Mouse (Mus musculus): Measurements from ENCODE around the gene Mpv17l2.

Gene Mpv17l2

DNA sequence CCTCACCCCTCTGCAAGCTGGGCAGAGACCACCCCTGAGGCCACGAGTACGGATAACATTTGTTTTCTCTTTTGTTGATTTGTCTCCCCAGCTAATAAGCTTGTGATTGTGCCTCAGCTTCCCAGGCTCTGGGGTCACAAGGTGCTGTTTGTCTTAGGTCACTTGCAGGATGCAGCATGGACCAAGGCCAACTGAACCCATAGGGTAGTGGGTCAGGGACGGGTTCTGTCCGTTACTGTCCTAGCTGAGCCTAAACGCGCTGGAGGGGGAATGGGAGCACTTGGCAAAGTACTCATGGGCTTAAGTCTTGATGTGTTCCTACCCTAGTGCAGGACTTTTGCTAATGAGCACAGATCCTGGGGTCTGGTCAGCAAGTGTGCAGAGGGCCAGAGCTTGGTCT lies 6.8 kb upstream of the Mpv17l2 start:
- no peak for DNase-seq (ENCODE audit: low spot score in 2 of 2)

DNA sequence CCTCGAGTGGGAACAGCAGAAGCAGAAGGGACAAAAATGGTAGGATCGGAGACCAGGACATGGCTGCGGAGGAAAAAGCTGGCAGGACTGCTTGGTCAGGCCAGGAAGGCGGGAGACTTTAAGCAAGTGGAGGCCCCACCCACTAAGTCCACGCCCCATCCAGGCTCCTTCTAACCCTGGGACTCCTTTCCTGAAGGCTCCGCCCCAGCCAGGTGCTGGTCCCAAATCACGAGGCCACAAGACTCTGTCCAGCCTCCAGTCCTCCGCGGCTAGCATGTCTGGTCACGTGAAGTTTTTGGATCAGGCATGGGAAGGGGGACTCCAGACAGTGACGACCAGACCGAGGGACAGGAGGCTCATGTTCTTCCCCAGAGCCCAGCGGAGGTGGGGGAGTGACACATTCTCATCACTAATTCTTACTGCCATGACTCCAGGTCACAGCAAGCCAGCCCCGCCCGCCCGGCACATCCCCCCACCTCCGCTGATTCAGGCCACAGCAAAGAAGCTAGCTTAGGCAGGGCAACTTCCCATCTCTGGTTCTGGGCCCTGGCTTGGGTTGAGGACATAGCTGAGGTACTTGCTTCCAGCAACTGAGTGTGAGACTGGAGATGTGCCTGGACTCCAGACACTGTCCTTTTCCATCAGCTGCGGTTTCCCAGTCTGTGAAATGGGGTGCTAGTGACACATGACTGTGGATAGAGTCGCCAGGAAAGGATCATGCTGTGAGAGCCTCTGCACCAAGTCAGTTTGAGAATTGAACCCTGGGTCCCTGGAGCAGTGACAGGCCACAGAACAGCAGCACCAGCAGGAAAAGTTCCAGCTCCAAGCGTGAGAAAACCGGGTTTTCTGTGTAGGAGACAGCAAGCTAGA lies 6.1 kb upstream of the Mpv17l2 start:
- peak in 1 of 2 experiments; percentile 58 for DNase-seq (ENCODE audit: low spot score in 2 of 2)

DNA sequence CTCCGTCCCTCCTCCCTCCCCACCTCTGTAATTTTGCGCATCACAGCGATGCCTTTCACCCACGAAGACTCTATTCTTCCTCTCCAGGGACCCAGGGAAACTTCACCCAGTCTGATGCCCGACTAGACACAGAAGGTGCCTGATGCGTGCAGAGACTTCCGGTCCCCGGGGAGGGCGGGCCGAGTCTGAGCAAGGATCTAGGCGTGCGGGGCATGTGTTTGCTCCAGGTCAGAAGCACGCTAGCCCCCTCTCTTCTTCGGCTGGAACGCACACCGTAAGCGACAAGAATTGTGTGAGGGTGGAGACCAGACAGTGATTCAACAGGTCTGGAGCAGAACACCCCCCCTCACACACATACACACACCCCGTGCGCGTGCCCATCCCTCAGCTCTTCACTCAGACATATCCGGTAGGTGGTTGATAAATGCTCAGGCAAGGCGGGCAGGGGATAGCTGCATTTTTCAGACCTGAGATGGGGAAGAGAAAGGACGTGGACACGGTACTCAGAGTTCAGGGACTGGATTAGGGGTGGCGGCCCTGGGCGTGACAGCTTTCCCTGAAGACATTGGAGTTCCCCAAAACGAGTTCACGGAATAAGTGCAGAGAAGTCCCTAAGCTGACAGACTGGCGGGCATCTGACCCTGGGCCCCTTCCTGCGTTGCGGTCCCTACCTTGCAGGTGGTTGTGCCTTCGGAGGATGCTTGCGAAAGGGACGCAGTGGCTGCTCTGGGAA lies 5.3 kb upstream of the Mpv17l2 start:
- DNase-seq (ENCODE audit: low spot score in 2 of 2): peak in 1 of 2 experiments; percentile 58

DNA sequence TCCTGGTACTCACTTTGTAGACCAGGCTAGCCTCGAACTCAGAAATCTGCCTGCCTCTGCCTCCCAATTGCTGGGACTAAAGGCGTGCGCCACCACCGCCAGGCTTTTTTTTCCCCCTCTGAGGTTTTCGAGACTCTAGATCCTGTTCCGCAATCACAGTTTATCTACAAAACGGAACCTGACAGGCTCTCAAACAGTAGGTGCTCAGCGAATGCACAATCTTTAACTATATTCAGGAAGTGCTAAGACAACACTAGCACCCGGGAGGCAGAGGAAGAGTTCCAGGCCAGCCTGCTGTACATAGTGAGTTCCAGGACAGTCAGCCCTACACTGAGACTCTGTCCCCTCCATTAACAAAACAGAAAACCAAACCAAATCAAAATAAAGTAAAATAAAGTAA lies 4.6 kb upstream of the Mpv17l2 start:
- DNase-seq (ENCODE audit: low spot score in 2 of 2): no peak

DNA sequence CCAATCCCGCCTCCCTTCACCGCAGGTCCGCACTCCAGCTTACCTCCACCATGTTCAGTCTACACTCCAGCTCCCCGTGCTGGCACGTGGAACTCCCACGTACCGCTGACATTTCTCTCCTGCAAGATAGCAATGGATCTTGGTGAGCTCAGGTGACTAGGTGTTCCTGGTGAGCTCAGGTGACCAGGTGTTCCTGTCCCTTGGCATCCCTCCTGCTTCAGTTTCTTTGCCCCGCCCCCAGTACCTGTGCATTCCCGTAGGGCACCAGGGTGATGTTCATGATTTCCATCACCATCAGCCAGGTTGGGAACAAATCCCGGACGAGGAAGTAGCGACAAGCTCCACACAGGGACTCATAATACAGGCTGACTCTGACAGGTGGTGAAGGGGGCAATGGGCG lies 3.9 kb upstream of the Mpv17l2 start:
- peak in 1 of 2 experiments; percentile 48 for DNase-seq (ENCODE audit: low spot score in 2 of 2)

DNA sequence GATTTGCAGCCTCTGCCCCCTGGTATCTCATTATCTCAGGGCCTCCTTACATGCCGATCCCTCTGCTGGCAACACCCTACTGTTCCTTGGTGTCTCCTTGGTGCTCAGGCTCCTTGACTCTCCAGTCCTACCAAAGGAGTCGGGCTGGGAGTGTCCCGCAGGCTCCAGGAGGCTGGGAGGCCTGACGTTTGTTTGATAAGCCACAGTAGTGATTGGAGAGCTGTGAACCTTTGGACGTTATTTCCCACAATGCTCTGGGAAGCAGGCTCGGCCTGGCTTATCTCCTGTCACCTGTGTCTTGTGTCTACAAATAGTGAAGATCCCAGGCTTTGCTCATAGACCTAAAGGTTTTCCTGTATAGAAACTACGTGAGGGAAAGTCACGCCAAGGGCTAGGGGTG lies 3.3 kb upstream of the Mpv17l2 start:
- DNase-seq (ENCODE audit: low spot score in 2 of 2): no peak

DNA sequence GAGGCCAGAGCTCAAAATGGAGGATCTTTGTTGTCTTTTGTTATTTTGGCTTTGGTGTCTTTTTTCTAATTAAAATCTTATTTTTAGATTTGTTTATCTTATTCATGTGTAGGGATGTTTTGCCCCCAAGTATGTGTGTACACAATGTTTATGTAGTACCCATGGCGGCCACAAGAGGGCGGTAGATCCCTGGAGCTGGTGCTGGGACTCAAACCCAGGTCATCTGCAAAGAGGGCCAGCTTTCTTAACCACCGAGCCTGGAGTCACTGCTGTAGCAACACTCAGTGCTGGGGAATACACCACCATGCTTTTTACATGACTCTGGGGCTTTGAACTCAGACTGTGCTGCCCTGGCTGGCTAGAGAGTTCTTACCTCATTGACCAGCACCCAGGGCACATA lies 2.6 kb upstream of the Mpv17l2 start:
- no peak for DNase-seq (ENCODE audit: low spot score in 2 of 2)

DNA sequence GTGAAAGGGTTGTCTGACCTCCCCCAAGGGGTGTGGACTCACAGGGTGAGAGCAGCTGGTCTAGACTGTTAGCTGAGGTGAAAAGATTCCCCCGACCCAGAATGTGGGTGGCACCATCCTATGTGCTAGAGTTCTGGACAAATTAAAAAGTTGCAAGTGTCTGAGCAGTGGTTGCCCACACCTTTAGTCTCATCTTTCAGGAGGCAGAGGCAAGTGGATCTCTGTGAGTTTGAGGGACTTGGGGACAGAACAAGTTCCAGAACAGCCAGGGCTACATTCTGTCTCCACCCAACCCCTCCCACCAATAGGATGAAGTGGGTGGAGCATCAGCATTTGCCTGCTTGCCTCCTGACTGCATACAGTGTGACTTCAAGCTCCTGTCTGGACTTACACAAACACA lies 1.4 kb upstream of the Mpv17l2 start:
- no peak for DNase-seq (ENCODE audit: low spot score in 2 of 2)

DNA sequence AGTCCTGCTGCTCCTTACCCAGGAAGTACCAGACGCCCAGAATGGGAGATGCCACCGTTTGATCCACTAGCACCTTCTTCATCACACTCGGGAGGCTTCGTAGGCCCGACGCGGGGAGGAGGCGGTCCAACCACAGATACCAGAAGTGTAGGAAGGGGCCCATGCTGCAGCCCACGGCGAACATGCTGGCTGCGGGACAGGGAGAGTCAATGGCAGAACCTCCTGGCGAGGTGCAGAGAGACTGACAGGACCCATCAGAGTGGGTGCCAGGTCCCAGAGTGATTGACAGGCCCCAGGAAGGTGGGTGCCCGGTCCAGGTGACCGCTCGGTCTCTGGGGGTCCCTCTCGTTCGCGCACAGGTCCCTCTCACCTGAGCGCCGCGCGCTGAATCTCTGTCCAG lies 396 bp downstream of the Mpv17l2 start:
- peak in 1 of 2 experiments; percentile 75 for DNase-seq (ENCODE audit: low spot score in 2 of 2)

DNA sequence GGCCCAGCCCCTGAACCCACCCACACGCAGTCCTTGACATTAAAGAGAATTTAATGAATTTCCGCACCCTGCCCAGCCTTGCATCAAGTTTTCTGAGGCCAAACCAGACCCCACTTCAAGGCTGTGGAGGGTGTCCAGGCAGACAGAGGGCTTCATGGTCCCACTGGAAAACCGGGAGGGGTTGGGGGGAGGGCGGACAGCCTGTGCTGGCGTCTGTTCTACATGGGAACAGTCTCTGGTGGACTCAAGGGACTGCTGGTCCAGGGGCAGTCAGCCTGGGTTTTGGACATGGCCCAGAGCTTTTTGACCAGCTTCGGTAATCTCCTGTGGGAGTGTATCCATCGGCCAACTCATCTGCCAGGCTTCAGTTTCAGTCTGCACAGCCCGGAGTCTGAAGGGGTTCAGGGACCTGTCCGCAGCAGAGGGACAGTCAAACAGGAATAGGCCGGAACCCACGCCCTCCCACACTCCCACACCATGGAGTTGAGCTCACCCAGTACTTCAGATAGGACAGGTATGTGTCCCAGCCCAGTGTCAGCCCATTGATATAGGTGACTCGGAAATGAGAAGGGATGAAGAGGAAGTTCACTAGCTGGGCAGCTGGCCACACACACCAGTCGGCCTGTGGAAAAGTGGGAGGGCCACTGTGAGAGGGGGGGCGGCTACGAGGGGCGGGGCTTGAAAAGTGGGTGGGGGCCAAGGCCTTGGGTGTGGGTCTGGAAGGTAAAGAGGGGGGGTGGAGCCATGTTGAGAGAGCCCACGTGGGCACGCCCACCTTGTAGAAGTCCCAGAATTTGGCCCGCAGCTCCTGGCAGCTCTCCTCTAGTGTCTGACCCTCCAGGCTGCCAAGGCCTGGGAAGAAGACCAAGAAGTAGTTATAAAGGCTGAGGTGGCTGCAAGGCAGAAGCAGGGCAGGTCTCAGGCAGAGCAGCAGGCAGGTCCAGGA lies 1.9 kb downstream of the Mpv17l2 start:
- peak; percentile 61 to 67 for DNase-seq (ENCODE audit: low spot score in 2 of 2)

DNA sequence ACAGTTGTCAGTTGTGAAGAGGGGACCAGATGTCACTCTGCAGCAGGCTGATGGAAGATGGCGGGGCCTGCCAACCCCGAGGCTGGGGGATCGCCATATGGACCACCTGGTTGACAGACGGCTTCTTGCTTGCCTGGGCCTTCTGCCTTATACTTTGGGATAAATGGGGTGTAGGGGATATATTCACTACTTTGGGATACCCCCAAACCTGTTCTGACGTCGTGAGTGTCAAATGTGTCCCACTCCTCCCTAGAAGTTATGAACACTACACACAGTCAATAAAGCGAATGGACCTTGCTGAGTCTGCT lies 2.5 kb downstream of the Mpv17l2 start:
- DNase-seq (ENCODE audit: low spot score in 2 of 2): peak; percentile 49 to 56

DNA sequence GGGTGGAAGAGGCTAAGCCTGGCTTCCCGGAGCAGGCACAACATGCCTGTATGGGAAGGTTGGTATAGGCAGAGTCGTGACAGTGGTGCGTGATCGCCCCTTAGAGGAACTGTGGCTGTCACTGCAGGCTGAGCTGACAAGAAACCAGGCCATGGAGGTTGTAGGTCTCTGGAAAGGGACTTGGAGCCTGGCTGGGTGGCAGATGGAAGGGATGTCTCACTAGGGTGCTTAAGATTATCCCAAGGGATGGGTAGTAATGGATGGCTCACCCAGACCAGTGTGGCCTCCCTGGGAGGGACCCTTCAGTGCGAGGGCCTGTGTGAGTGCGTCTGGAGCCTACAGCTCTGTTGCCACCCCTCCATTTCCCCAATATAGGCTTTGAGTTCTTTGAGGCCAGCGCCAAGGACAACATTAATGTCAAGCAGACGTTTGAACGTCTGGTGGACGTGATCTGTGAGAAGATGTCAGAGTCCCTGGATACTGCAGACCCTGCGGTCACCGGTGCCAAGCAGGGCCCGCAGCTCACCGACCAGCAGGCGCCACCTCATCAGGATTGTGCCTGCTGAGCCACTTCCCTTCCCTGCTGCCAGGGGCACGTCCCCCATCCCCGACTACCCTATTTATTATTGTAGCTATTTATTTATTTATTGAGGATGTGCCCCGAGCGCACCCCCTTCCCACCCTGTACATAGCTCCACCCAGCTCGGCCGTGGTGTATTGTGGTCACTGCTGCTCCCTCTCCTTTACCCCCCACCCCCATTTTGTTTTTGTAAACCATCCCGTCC lies 3.0 kb downstream of the Mpv17l2 start:
- DNase-seq (ENCODE audit: low spot score in 2 of 2): peak; percentile 64 to 70

DNA sequence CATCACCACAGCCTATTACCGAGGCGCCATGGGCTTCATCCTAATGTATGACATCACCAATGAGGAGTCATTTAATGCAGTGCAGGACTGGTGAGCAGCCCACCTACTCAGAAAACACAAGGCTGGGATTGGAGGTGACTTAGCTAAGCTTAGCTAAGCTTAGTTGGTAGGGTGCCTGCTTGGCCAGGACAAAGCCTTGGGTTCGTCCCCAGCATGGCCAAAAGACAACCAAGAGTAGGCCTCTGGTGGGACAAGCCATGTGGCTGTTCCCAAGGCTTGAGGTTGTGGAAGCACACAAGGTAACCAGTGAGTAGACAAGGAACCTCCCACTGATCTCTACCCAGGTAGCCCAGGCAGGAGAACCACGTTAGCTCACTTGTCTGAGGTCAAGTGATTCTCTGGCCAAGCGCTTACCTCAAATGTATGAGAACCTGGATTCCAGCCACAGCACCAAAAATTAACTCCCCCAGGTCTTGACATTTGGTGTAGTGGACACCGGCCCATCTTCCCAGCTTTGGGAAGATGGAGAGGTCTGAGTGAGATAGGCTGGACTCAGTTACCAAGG lies 4.2 kb downstream of the Mpv17l2 start:
- DNase-seq (ENCODE audit: low spot score in 2 of 2): peak in 1 of 2 experiments; percentile 31

DNA sequence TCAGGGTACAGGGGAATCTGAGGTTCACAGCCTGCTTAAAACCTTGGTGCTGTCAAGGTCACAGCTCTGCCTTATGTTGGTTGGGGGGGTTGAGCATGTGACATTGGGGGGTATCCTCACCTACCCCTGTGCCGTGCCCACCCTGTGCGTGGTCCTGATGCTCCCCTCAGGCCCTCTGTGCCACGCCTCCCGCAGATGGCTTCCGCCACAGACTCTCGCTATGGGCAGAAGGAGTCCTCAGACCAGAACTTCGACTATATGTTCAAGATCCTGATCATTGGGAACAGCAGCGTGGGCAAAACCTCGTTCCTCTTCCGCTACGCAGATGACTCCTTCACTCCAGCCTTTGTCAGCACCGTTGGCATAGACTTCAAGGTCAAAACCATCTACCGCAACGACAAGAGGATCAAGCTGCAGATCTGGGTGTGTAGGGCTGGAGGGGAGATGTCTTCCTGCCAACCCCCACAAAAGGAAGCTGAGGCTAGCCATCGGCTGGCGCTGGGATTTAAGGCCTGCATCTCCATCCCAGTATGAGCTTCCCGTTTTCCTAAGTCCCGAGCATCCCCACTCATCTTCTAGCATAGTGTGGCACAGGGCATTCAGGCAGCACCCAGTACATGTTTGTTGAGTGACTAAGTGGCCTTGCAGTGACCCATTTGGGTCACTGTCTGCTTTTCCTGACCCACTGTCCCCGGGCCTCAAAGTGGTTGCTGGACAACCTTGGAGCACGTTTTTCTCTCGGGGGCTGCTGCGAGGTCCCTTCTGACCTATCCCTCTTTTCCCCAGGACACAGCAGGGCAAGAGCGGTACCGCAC lies 4.9 kb downstream of the Mpv17l2 start:
- peak; percentile 44 to 50 for DNase-seq (ENCODE audit: low spot score in 2 of 2)

DNA sequence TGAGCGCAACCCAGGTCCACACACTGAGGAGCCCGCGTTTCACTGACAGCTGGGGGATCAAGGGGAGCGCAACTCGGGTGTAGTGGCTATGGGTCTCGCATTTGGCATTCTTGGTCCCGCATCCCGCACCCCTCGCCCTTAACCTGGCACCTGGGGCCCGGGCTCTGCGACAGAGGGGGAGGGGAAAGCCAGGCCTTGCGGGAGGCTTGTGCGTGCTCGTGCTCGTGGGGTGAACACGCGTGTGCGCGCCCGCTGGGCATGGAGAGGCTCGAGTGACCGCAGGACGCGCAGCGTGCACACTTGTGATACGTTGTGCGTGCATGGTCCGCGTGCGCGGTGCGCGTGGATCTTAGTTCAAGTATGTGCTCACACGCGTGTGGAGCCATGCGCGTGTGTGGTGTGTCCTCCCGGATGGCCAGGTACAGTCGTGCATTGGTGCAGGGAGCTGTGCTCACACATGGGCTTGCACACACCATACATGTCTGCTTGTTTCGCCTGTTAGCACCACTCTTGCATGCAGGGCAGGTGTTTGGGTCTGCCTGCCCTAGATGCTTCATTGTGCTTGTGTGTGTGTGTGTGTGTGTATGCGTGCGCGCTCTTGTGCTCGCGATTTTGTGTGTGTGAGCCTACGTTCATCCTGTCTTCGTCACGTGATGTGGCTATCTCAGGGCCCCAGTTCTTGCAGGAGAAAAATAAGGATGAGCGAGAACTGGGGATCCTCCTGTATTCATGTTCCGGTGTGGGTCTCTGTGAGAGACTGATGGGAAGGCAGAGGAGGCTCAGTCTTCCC lies 5.7 kb downstream of the Mpv17l2 start:
- DNase-seq (ENCODE audit: low spot score in 2 of 2): peak; percentile 90

DNA sequence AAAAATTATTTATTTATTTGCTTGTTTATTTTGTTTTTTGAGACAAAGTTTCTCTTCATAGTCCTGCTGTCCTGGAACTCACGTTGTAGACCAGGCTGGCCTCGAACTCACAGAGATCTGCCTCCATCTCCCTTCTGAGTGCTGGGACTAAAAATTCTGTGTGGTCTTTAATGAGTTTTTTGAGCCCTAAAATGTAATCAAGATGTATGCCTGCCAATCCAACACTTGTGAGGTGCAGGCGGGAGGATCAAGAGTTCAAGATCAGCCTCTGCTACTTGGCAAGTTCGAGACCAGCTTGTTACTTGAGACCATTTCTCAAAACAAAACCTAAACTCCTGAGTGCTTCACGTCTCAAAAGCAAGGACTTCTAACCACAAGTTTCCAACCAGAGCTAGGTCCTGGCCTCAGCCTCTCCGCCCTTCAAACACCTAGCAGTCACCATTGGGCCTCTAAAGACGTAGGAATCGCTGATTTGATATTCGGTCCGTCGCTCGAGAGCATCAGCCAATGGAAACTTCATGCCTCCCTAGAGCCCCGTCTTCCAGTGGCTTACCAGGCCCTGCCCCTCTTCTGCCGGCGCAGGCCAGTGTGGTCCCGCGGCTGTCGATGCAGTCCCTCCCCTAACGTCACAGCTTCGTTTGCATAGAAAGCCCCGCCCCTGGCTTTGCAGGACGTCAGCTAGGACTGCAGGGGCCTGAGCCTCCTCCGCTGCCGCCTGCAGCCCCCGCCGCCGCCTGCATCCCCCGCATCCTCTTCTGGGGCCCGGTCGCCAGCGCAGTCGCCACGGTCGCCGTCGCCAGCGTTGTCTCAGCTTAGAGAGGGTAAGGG lies 6.5 kb downstream of the Mpv17l2 start, which contains the start of gene Rab3a:
TSS of gene Rab3a (plus strand) at position 637 of the 828 bp plus-strand sequence.
- DNase-seq (ENCODE audit: low spot score in 2 of 2): peak; percentile 98 to 99

DNA sequence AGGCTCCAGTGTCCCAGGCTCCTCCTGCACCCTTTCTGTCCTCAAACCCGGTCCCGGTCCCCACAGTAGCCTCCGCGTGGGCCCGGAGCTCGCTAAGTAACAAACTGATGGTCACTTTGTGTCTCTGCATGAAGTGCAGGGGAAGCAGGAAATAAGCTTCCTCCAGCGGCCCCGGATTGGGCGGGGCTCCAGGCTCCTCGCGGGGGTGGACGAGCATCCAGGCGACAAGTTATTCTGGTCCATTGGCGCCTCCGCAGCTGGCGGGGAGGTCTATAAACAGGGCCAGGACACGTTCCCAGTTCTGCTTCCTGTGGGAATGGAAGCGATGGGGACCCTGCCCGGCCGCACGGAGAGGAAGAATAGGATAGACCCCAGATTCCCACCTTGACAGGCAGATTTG lies 7.6 kb downstream of the Mpv17l2 start:
- DNase-seq (ENCODE audit: low spot score in 2 of 2): peak; percentile 89

Measured in right cerebral cortex, postnatal 10 days (tissue).